Mouse (Mus musculus): ENCODE data around the gene Rasl11a.

DNA sequence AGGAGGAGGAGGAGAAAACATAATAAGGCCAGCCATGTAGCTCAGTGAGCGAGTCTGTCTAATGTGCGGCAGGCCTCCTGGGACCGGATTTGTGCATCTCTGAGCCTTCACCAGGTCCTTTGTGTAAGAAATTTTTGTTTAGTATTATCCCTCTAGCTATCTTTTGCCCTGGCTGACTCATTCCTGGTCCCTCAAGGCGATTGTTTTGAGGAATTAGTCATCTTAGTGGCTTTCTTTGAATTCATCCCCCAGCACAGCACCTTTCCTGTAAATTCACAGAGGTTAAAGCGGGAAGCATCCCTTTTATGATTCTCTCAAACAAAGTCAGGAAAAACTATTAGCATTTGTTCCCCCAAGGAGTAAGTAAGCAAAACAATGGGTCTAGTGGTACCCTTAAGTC lies 32.0 kb upstream of the Rasl11a start:
- no peak for TF ChIP-seq CTCF (IDR thresholded peaks at IDR 0.05; ENCODE audit: insufficient read depth, low read depth, low read length)
- no peak for TF ChIP-seq POLR2A (IDR thresholded peaks at IDR 0.05; ENCODE audit: insufficient read depth, low read depth, low read length)

Measured in olfactory bulb, adult 2 months (tissue).